ENCODE assay signal across 19 mouse cellular contexts in the genomic region with DNA sequence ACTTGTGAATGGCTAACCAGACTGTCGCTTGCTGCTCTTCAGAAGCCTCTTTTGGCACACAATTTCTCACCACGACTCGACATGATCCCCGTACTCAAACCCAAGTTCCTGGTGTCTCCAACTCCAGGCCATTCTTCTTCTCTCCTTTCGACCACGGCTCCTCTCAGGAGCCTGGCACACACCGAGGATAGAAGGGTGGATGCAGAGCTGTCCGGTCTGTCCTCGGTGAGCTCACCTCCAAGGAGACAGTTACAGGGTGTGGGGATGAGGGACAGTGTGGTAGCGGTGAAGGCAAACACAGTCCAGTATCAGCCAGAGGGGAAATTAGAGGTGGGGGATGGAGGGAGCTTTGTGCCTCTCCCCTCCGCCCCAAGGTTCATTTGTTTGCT.
DNase-seq lines count a peak whose midpoint lies in the region; ATAC-seq and TF ChIP-seq lines count a peak whose summit lies in the region.
"Had no signal": no experiment of that assay in that cellular context is flagged by ENCODE, and none has a peak within 500 bp of the region (broad histone marks: within the 10 kb centered on the region; RNA-seq: fewer than 3 reads in every experiment).

No protein-coding gene starts in this region.

- H3K27me3 ChIP-seq in forebrain, embryonic 13.5 days = no peaks in the 10 kb centered on the region
- no peaks in the 10 kb centered on the region for H3K27me3 ChIP-seq in forebrain, embryonic 12.5 days
- H3K27me3 ChIP-seq in hindbrain, postnatal 0 days (ENCODE audit: insufficient read depth, low read length) = no peaks in the 10 kb centered on the region
- H3K27me3 ChIP-seq in hindbrain, embryonic 11.5 days (ENCODE audit: control insufficient read depth, insufficient read depth, low read length) = no peaks in the 10 kb centered on the region
- H3K27me3 ChIP-seq in stomach, embryonic 16.5 days (ENCODE audit: control insufficient read depth, insufficient read depth, low read length) = no peaks in the 10 kb centered on the region
- H3K27me3 ChIP-seq in stomach, postnatal 0 days (ENCODE audit: control insufficient read depth, insufficient read depth, low read length) = no peaks in the 10 kb centered on the region
- H3K27me3 ChIP-seq: hindbrain, embryonic 15.5 days; neural tube, embryonic 15.5 days had no signal

- TF ChIP-seq POLR2A in cortical plate, adult 2 months (IDR thresholded peaks at IDR 0.05; ENCODE audit: extremely low read depth, insufficient read depth, low read length) = no peak

- peaks cover 15% of the 10 kb centered on the region for H3K4me1 ChIP-seq in forebrain, embryonic 13.5 days
- peaks cover 5% of the 10 kb centered on the region; the same call in 1 of the 2 replicates for H3K4me1 ChIP-seq in forebrain, embryonic 12.5 days
- peaks cover 10% of the 10 kb centered on the region; the same call in 1 of the 2 replicates for H3K4me1 ChIP-seq in hindbrain, postnatal 0 days (ENCODE audit: insufficient read depth, low read length)
- no peaks in the 10 kb centered on the region for H3K4me1 ChIP-seq in hindbrain, embryonic 11.5 days (replicated peaks; ENCODE audit: control insufficient read depth, insufficient read depth, low read length)
- no peaks in the 10 kb centered on the region for H3K4me1 ChIP-seq in stomach, embryonic 16.5 days (ENCODE audit: control insufficient read depth, insufficient read depth, low read length)
- H3K4me1 ChIP-seq in stomach, postnatal 0 days (replicated peaks; ENCODE audit: control insufficient read depth, insufficient read depth) = no peaks in the 10 kb centered on the region
- H3K4me1 ChIP-seq in cortical plate, adult 2 months (ENCODE audit: control insufficient read depth, insufficient read depth, low read length) = peaks cover 13% of the 10 kb centered on the region

- H3K9ac ChIP-seq in forebrain, embryonic 13.5 days = no peak overlapping the region
- no peak overlapping the region for H3K9ac ChIP-seq in forebrain, embryonic 12.5 days
- no peak overlapping the region for H3K9ac ChIP-seq in hindbrain, postnatal 0 days (replicated peaks; ENCODE audit: low read length)
- H3K9ac ChIP-seq in hindbrain, embryonic 11.5 days (ENCODE audit: low read depth, low read length) = no peak overlapping the region
- no peak overlapping the region for H3K9ac ChIP-seq in stomach, embryonic 16.5 days (ENCODE audit: low read length)
- H3K9ac ChIP-seq in stomach, postnatal 0 days (ENCODE audit: low read length) = no peak overlapping the region
- H3K9ac ChIP-seq: hindbrain, embryonic 15.5 days; liver, postnatal 0 days; neural tube, embryonic 15.5 days had no signal

- WGBS in forebrain, embryonic 13.5 days = 91% methylated on average over 11 of the region's 11 CpGs
- WGBS in forebrain, embryonic 12.5 days = 94% methylated on average over 11 of the region's 11 CpGs
- 68% methylated on average over 11 of the region's 11 CpGs for WGBS in hindbrain, postnatal 0 days
- 91% methylated on average over 11 of the region's 11 CpGs for WGBS in hindbrain, embryonic 11.5 days
- 84% methylated on average over 11 of the region's 11 CpGs for WGBS in stomach, embryonic 16.5 days
- WGBS in stomach, postnatal 0 days = 88% methylated on average over 11 of the region's 11 CpGs

- DNase-seq in hindbrain, postnatal 0 days (ENCODE audit: low spot score) = no peak
- DNase-seq in hindbrain, embryonic 11.5 days (ENCODE audit: low spot score) = no peak
- no peak for DNase-seq in stomach, postnatal 0 days (ENCODE audit: low spot score)
- no peak for DNase-seq in liver
- DNase-seq: adrenal gland, postnatal 14 days; gastrocnemius, postnatal 36 days; liver, postnatal 0 days; lung, postnatal 10 days; right cerebral cortex, postnatal 25 days; thymus, adult 2 months had no signal

- H3K9me3 ChIP-seq in forebrain, embryonic 13.5 days (replicated peaks) = no peaks in the 10 kb centered on the region
- no peaks in the 10 kb centered on the region for H3K9me3 ChIP-seq in forebrain, embryonic 12.5 days
- no peaks in the 10 kb centered on the region for H3K9me3 ChIP-seq in hindbrain, postnatal 0 days (ENCODE audit: low read length)
- H3K9me3 ChIP-seq in hindbrain, embryonic 11.5 days (ENCODE audit: control insufficient read depth, low read length) = no peaks in the 10 kb centered on the region
- no peaks in the 10 kb centered on the region for H3K9me3 ChIP-seq in stomach, embryonic 16.5 days (replicated peaks; ENCODE audit: control insufficient read depth, low read length)
- no peaks in the 10 kb centered on the region for H3K9me3 ChIP-seq in stomach, postnatal 0 days (ENCODE audit: control insufficient read depth, low read length)
- H3K9me3 ChIP-seq: G1E; heart, embryonic 10.5 days; hindbrain, embryonic 15.5 days; neural tube, embryonic 15.5 days had no signal

- no peak overlapping the region for H3K4me2 ChIP-seq in forebrain, embryonic 13.5 days
- H3K4me2 ChIP-seq in forebrain, embryonic 12.5 days = no peak overlapping the region
- no peak overlapping the region for H3K4me2 ChIP-seq in hindbrain, postnatal 0 days (ENCODE audit: low read depth, low read length)
- H3K4me2 ChIP-seq in hindbrain, embryonic 11.5 days (replicated peaks; ENCODE audit: low read depth, low read length) = no peak overlapping the region
- H3K4me2 ChIP-seq in stomach, embryonic 16.5 days (ENCODE audit: low read depth, low read length) = no peak overlapping the region
- H3K4me2 ChIP-seq in stomach, postnatal 0 days (replicated peaks; ENCODE audit: low read depth) = no peak overlapping the region
- H3K4me2 ChIP-seq: hindbrain, embryonic 15.5 days; neural tube, embryonic 15.5 days had no signal

- peaks cover 54% of the 10 kb centered on the region for H3K36me3 ChIP-seq in forebrain, embryonic 13.5 days (ENCODE audit: poor library complexity, severe bottlenecking)
- peaks cover 42% of the 10 kb centered on the region for H3K36me3 ChIP-seq in forebrain, embryonic 12.5 days (replicated peaks)
- H3K36me3 ChIP-seq in hindbrain, postnatal 0 days (ENCODE audit: insufficient read depth, low read length) = no peaks in the 10 kb centered on the region
- no peaks in the 10 kb centered on the region; the same call in 1 of the 2 replicates for H3K36me3 ChIP-seq in hindbrain, embryonic 11.5 days (ENCODE audit: control insufficient read depth, insufficient read depth, low read length)
- no peaks in the 10 kb centered on the region for H3K36me3 ChIP-seq in stomach, embryonic 16.5 days (ENCODE audit: control insufficient read depth, insufficient read depth, low read length)
- H3K36me3 ChIP-seq in stomach, postnatal 0 days (ENCODE audit: control insufficient read depth, insufficient read depth, low read length) = no peaks in the 10 kb centered on the region

- no peak overlapping the region for H3K4me3 ChIP-seq in forebrain, embryonic 13.5 days
- H3K4me3 ChIP-seq in forebrain, embryonic 12.5 days (replicated peaks) = no peak overlapping the region
- no peak overlapping the region for H3K4me3 ChIP-seq in hindbrain, postnatal 0 days (ENCODE audit: low read length)
- H3K4me3 ChIP-seq in hindbrain, embryonic 11.5 days (ENCODE audit: low read depth, low read length) = no peak overlapping the region
- H3K4me3 ChIP-seq in stomach, embryonic 16.5 days (replicated peaks; ENCODE audit: low read length) = no peak overlapping the region
- H3K4me3 ChIP-seq in stomach, postnatal 0 days (ENCODE audit: low read depth, low read length) = no peak overlapping the region
- no peak overlapping the region for H3K4me3 ChIP-seq in cortical plate, adult 2 months (ENCODE audit: insufficient read depth, low read length)
- H3K4me3 ChIP-seq: heart, embryonic 10.5 days; hindbrain, embryonic 15.5 days; neural tube, embryonic 15.5 days had no signal

- no peak for TF ChIP-seq CTCF in hindbrain, postnatal 0 days (IDR thresholded peaks at IDR 0.05; ENCODE audit: low read depth)
- no peak for TF ChIP-seq CTCF in stomach, postnatal 0 days (IDR thresholded peaks at IDR 0.05; ENCODE audit: low read depth)
- TF ChIP-seq CTCF in cortical plate, adult 2 months (IDR thresholded peaks at IDR 0.05; ENCODE audit: extremely low read depth, insufficient read depth, low read length) = no peak

- ATAC-seq in forebrain, embryonic 13.5 days = 0 out of 2 replicates have a peak, but pooled peaks have one; percentile 29
- ATAC-seq in forebrain, embryonic 12.5 days (ENCODE audit: low FRiP score) = no peak
- ATAC-seq in hindbrain, postnatal 0 days = no peak
- no peak for ATAC-seq in hindbrain, embryonic 11.5 days (ENCODE audit: low FRiP score)
- peak; percentile 29; the same call in 1 of the 2 replicates for ATAC-seq in stomach, embryonic 16.5 days (ENCODE audit: insufficient read depth, low FRiP score)
- ATAC-seq in stomach, postnatal 0 days (ENCODE audit: low FRiP score, low TSS enrichment) = no peak
- ATAC-seq: activated CD4-positive, CD25-positive, alpha-beta regulatory T cell, adult 4 months; liver, postnatal 0 days had no signal

- no peak for TF ChIP-seq EP300 in stomach, postnatal 0 days (optimal IDR thresholded peaks at IDR 0.05)

- H3K27ac ChIP-seq in forebrain, embryonic 13.5 days = peak overlapping the region; percentile 2; the same call in 1 of the 2 replicates
- H3K27ac ChIP-seq in forebrain, embryonic 12.5 days = no peak overlapping the region
- H3K27ac ChIP-seq in hindbrain, postnatal 0 days = peak overlapping the region; percentile 26; the same call in 1 of the 2 replicates
- no peak overlapping the region for H3K27ac ChIP-seq in hindbrain, embryonic 11.5 days (ENCODE audit: low read depth, low read length)
- H3K27ac ChIP-seq in stomach, embryonic 16.5 days (ENCODE audit: low read length) = no peak overlapping the region
- H3K27ac ChIP-seq in stomach, postnatal 0 days (replicated peaks) = no peak overlapping the region
- H3K27ac ChIP-seq in cortical plate, adult 2 months (ENCODE audit: insufficient read depth, low read length) = peak overlapping the region; percentile 87
- H3K27ac ChIP-seq: heart, embryonic 10.5 days; hindbrain, embryonic 15.5 days; neural tube, embryonic 15.5 days had no signal

Comparison
In these comparisons a context has a peak if more than half of its experiments do, and no peak if none do; other contexts are left out.
1. ATAC-seq: peak in forebrain, embryonic 13.5 days (single experiment) and stomach, embryonic 16.5 days (single experiment); none in forebrain, embryonic 12.5 days (single experiment), hindbrain, postnatal 0 days (single experiment), hindbrain, embryonic 11.5 days (single experiment) and stomach, postnatal 0 days (single experiment).
2. H3K27ac ChIP-seq: peak in forebrain, embryonic 13.5 days (single experiment), hindbrain, postnatal 0 days (single experiment) and cortical plate, adult 2 months (single experiment); none in forebrain, embryonic 12.5 days (single experiment), hindbrain, embryonic 11.5 days (single experiment), stomach, embryonic 16.5 days (single experiment) and stomach, postnatal 0 days (single experiment).